Comparison of ENCODE assay signal across 9 mouse cellular contexts in genomic region chr7:31149751-31150565, GRCm38 (mm10). TPM values are rescaled to one million over a fixed set of nuclear protein-coding genes. Genes with fewer than 3 reads are reported as not detected.
DNase-seq lines count a peak whose midpoint lies in the region; ATAC-seq and TF ChIP-seq lines count a peak whose summit lies in the region.
"Had no signal": no experiment of that assay in that cellular context is flagged by ENCODE, and none has a peak within 500 bp of the region (broad histone marks: within the 10 kb centered on the region; RNA-seq: fewer than 3 reads in every experiment).

No protein-coding gene starts in this region.

- H3K79me2 ChIP-seq in CH12.LX (replicated peaks; ENCODE audit: control insufficient read depth, extremely low read depth, insufficient read depth, poor library complexity, severe bottlenecking), result peaks cover 55% of the 10 kb centered on the region

- TF ChIP-seq RAD21 in CH12.LX (IDR thresholded peaks at IDR 0.05; ENCODE audit: low read depth, low read length), result no peak

- under 1% methylated on average over 20 of the region's 20 CpGs for WGBS in kidney, embryonic 14.5 days
- under 1% methylated on average over 20 of the region's 20 CpGs for WGBS in midbrain, postnatal 0 days

- peak overlapping the region; percentile 97 for H3K9ac ChIP-seq in kidney, embryonic 14.5 days (ENCODE audit: low read depth, low read length)
- peak overlapping the region; percentile 85 for H3K9ac ChIP-seq in CH12.LX (ENCODE audit: insufficient read depth, low read depth)
- H3K9ac ChIP-seq in midbrain, postnatal 0 days (replicated peaks; ENCODE audit: low read length, poor library complexity, severe bottlenecking), result peak overlapping the region; percentile 100

- H3K36me3 ChIP-seq in kidney, embryonic 14.5 days (ENCODE audit: control insufficient read depth, insufficient read depth, low read length), result peaks cover 9% of the 10 kb centered on the region; the same call in 1 of the 2 replicates
- peaks cover 17 to 44% of the 10 kb centered on the region in 2 experiments for H3K36me3 ChIP-seq in CH12.LX (replicated peaks in 1 of 2; ENCODE audit: control insufficient read depth in 1 of 2, insufficient read depth in 1 of 2, low read length in 1 of 2)
- no peaks in the 10 kb centered on the region for H3K36me3 ChIP-seq in midbrain, postnatal 0 days (ENCODE audit: insufficient read depth, low read length)

- peak overlapping the region; percentile 79 for H3K4me2 ChIP-seq in kidney, embryonic 14.5 days (replicated peaks; ENCODE audit: low read depth, low read length)
- H3K4me2 ChIP-seq in CH12.LX (ENCODE audit: insufficient read depth, low read depth, poor library complexity, severe bottlenecking), result peak overlapping the region; percentile 58
- H3K4me2 ChIP-seq in midbrain, postnatal 0 days (ENCODE audit: low read depth, low read length, poor library complexity, severe bottlenecking), result peak overlapping the region; percentile 84

- H3K27me3 ChIP-seq in kidney, embryonic 14.5 days (ENCODE audit: control insufficient read depth, insufficient read depth, low read length), result no peaks in the 10 kb centered on the region
- H3K27me3 ChIP-seq in CH12.LX (replicated peaks), result no peaks in the 10 kb centered on the region
- no peaks in the 10 kb centered on the region for H3K27me3 ChIP-seq in midbrain, postnatal 0 days (ENCODE audit: insufficient read depth, low read length)

- H3K4me3 ChIP-seq in kidney, embryonic 14.5 days (ENCODE audit: low read length), result peak overlapping the region; percentile 88
- peak overlapping the region; percentile 82 to 97 (median 96) for H3K4me3 ChIP-seq in CH12.LX (replicated peaks in 1 of 3; ENCODE audit: low read depth in 2 of 3, low read length in 2 of 3, poor library complexity in 1 of 3)
- H3K4me3 ChIP-seq in midbrain, postnatal 0 days (ENCODE audit: low read depth, low read length), result peak overlapping the region; percentile 91

- no peaks in the 10 kb centered on the region for H3K9me3 ChIP-seq in kidney, embryonic 14.5 days (ENCODE audit: control insufficient read depth, low read length)
- peaks cover 5% of the 10 kb centered on the region for H3K9me3 ChIP-seq in CH12.LX (replicated peaks; ENCODE audit: low read length)
- no peaks in the 10 kb centered on the region for H3K9me3 ChIP-seq in midbrain, postnatal 0 days (ENCODE audit: low read length)

- TF ChIP-seq EP300 in CH12.LX (IDR thresholded peaks at IDR 0.05; ENCODE audit: low read length), result 0 out of 2 replicates have a peak, but pooled peaks have one; percentile 35

- peak overlapping the region; percentile 94 for H3K27ac ChIP-seq in kidney, embryonic 14.5 days (ENCODE audit: low read depth, low read length)
- H3K27ac ChIP-seq in CH12.LX (ENCODE audit: insufficient read depth, low read depth), result peak overlapping the region; percentile 89
- H3K27ac ChIP-seq in midbrain, postnatal 0 days (ENCODE audit: low read depth, low read length), result peak overlapping the region; percentile 99

- ATAC-seq in kidney, embryonic 14.5 days (ENCODE audit: low FRiP score, low TSS enrichment), result no peak
- ATAC-seq in midbrain, postnatal 0 days (ENCODE audit: low FRiP score), result peak; percentile 29

- DNase-seq in kidney, postnatal 10 days, result no peak
- DNase-seq in CH12.LX (ENCODE audit: extremely low read depth), result peak; percentile 76
- peak; percentile 45 for DNase-seq in embryo, embryonic 11 days
- peak; percentile 86 for DNase-seq in induced T-regulatory cell, adult 2 months (ENCODE audit: low read depth)
- peak; percentile 76 for DNase-seq in midbrain, postnatal 0 days (ENCODE audit: low spot score)
- no peak for DNase-seq in urinary bladder, adult 2 months (ENCODE audit: low spot score)
- no peak for DNase-seq in left cerebral cortex, adult 18-20 months (ENCODE audit: low spot score in 2 of 2)

- peaks cover 37% of the 10 kb centered on the region; the same call in 1 of the 2 replicates for H3K4me1 ChIP-seq in kidney, embryonic 14.5 days (ENCODE audit: control insufficient read depth, insufficient read depth, low read length)
- peaks cover 19 to 46% of the 10 kb centered on the region in 2 experiments for H3K4me1 ChIP-seq in CH12.LX (ENCODE audit: control insufficient read depth in 1 of 2, insufficient read depth in 2 of 2)
- H3K4me1 ChIP-seq in midbrain, postnatal 0 days (ENCODE audit: insufficient read depth, low read length), result 0 out of 2 replicates have a peak, but pooled peaks cover 15% of the 10 kb centered on the region

- TF ChIP-seq POLR2A in CH12.LX (IDR thresholded peaks at IDR 0.05; ENCODE audit: low read depth, low read length), result peak; percentile 42; the same call in 1 of the 2 replicates

- in situ Hi-C loops in CH12.LX (cut with MboI; ENCODE audit: low pct_ligation_motif_present, low pct_unique_long_range_greater_than_20kb, low sequenced_read_pairs), result no loop called here

- dilution Hi-C loops in CH12.LX (cut with MboI; ENCODE audit: extremely low pct_ligation_motif_present, extremely low pct_unique_long_range_greater_than_20kb, low sequenced_read_pairs), result no loop called here

- TF ChIP-seq CTCF in CH12.LX (conservative IDR thresholded peaks at IDR 0.05 in 1 of 2, IDR thresholded peaks at IDR 0.05 in 1 of 2; ENCODE audit: low read depth in 2 of 2, low read length in 2 of 2), result no peak
- 0 out of 2 replicates have a peak, but pooled peaks have one; percentile 6 for TF ChIP-seq CTCF in midbrain, postnatal 0 days (IDR thresholded peaks at IDR 0.05)

TF ChIP-seq in CH12.LX, 34 proteins besides CTCF, POLR2A, EP300 and RAD21 (continues in another document):
- TF ChIP-seq JUND (conservative IDR thresholded peaks at IDR 0.05; ENCODE audit: low read depth, low read length) (no peak), MXI1 (IDR thresholded peaks at IDR 0.05; ENCODE audit: low read depth, low read length) (peak; percentile 92), ETS1 (conservative IDR thresholded peaks at IDR 0.05; ENCODE audit: low read depth, low read length) (peak; percentile 85), POLR2AphosphoS2 (IDR thresholded peaks at IDR 0.05; ENCODE audit: low read depth, low read length) (no peak), SMC3 (IDR thresholded peaks at IDR 0.05; ENCODE audit: low read depth, low read length) (no peak; the same call in 1 of the 2 replicates), GABPA (IDR thresholded peaks at IDR 0.05; ENCODE audit: insufficient replicate concordance, low read depth, low read length) (no peak), MYC (IDR thresholded peaks at IDR 0.05; ENCODE audit: low read depth, low read length) (peak; percentile 71; the same call in 1 of the 2 replicates), TBP (conservative IDR thresholded peaks at IDR 0.05; ENCODE audit: low read depth, low read length) (0 out of 2 replicates have a peak, but pooled peaks have one; percentile 36), MEF2A (IDR thresholded peaks at IDR 0.05; ENCODE audit: borderline replicate concordance, low read depth, low read length) (peak; percentile 69), USF1 (IDR thresholded peaks at IDR 0.05; ENCODE audit: low read depth, low read length) (no peak), TCF12 (IDR thresholded peaks at IDR 0.05; ENCODE audit: low read depth, low read length) (0 out of 2 replicates have a peak, but pooled peaks have one; percentile 21), JUN (IDR thresholded peaks at IDR 0.05; ENCODE audit: insufficient read depth, low read depth, low read length) (no peak), IRF4 (IDR thresholded peaks at IDR 0.05; ENCODE audit: low read depth, low read length) (no peak; the same call in 1 of the 2 replicates), CHD1 (IDR thresholded peaks at IDR 0.05; ENCODE audit: low read depth, low read length) (no peak), PAX5 (IDR thresholded peaks at IDR 0.05; ENCODE audit: low read length) (no peak), MAFK (IDR thresholded peaks at IDR 0.05; ENCODE audit: insufficient replicate concordance, low read length) (no peak), ZKSCAN1 (IDR thresholded peaks at IDR 0.05; ENCODE audit: borderline replicate concordance, low read depth, low read length) (no peak), USF2 (conservative IDR thresholded peaks at IDR 0.05; ENCODE audit: low read depth, low read length) (no peak), NRF1 (IDR thresholded peaks at IDR 0.05; ENCODE audit: low read depth, low read length) (no peak), KAT2A (IDR thresholded peaks at IDR 0.05; ENCODE audit: insufficient replicate concordance, low read length) (no peak), CHD2 (IDR thresholded peaks at IDR 0.05; ENCODE audit: low read length) (no peak; the same call in 1 of the 2 replicates), MAZ (IDR thresholded peaks at IDR 0.05; ENCODE audit: low read depth, low read length) (peak; percentile 36; the same call in 1 of the 2 replicates), ZNF384 (IDR thresholded peaks at IDR 0.05; ENCODE audit: low read depth, low read length) (no peak)

RNA-seq across cellular contexts. Expression of gene Gramd1a, which starts 5.7 kb away (rescaled TPM):
- polyA plus RNA-seq in kidney, embryonic 14.5 days (2014; fragmentation: Nextera tagmentation; extraction: Ambion mirVana), result 50.3 and 61.9 TPM in 2 replicates
- total RNA-seq in CH12.LX (2012; rRNA removed) (66.6 and 86.0 TPM in 2 replicates), CH12.LX (2014; rRNA removed) (45.7 and 49.5 TPM in 2 replicates)
- polyA plus RNA-seq in CH12.LX (2012; ENCODE audit: insufficient read length, low read depth), result 70.0 and 90.7 TPM in 2 replicates
- total RNA-seq in midbrain, postnatal 0 days (2014; rRNA removed), result 253 and 270 TPM in 2 replicates
- polyA plus RNA-seq in midbrain, postnatal 0 days (2015; fragmentation: Nextera tagmentation; extraction: Ambion mirVana), result 160 and 177 TPM in 2 replicates
- 49.4 and 60.1 TPM in 2 replicates for polyA plus RNA-seq in urinary bladder, adult 2 months (2012; rRNA removed)
- 100 to 1,000 TPM; 105 to 106 TPM for total RNA-seq in left cerebral cortex, adult 18-20 months (2021)

RNA-seq across cellular contexts. Expression of gene Scn1b, which starts 23.2 kb away (rescaled TPM):
- polyA plus RNA-seq in kidney, embryonic 14.5 days (2014; fragmentation: Nextera tagmentation; extraction: Ambion mirVana), result 1.0 and 1.6 TPM in 2 replicates
- 0.17 and 0.30 TPM in 2 replicates for total RNA-seq in CH12.LX (2012; rRNA removed)
- total RNA-seq in CH12.LX (2014; rRNA removed), result not detected in 2 replicates
- not detected in 2 replicates for polyA plus RNA-seq in CH12.LX (2012; ENCODE audit: insufficient read length, low read depth)
- total RNA-seq in midbrain, postnatal 0 days (2014; rRNA removed), result 45.0 and 57.5 TPM in 2 replicates
- polyA plus RNA-seq in midbrain, postnatal 0 days (2015; fragmentation: Nextera tagmentation; extraction: Ambion mirVana), result 32.3 and 35.8 TPM in 2 replicates
- 49.1 and 54.5 TPM in 2 replicates for polyA plus RNA-seq in urinary bladder, adult 2 months (2012; rRNA removed)
- total RNA-seq in left cerebral cortex, adult 18-20 months (2021), result 100 to 1,000 TPM; 805 to 862 TPM
- total RNA-seq: neutrophil, adult 5-6 weeks had no signal

RNA-seq across cellular contexts. Expression of gene Hpn, which starts 34.9 kb away (rescaled TPM):
- polyA plus RNA-seq in kidney, embryonic 14.5 days (2014; fragmentation: Nextera tagmentation; extraction: Ambion mirVana), result 26.4 and 27.5 TPM in 2 replicates
- total RNA-seq in CH12.LX (2012; rRNA removed), result 1.7 and 3.0 TPM in 2 replicates
- 8.7 and 11.2 TPM in 2 replicates for total RNA-seq in CH12.LX (2014; rRNA removed)
- polyA plus RNA-seq in CH12.LX (2012; ENCODE audit: insufficient read length, low read depth), result 16.7 and 18.7 TPM in 2 replicates
- 0.49 and 2.6 TPM in 2 replicates for total RNA-seq in midbrain, postnatal 0 days (2014; rRNA removed)
- 0.62 TPM in 1 of 2 replicates, not detected in the other for polyA plus RNA-seq in midbrain, postnatal 0 days (2015; fragmentation: Nextera tagmentation; extraction: Ambion mirVana)
- 2.2 and 2.7 TPM in 2 replicates for polyA plus RNA-seq in urinary bladder, adult 2 months (2012; rRNA removed)
- total RNA-seq in left cerebral cortex, adult 18-20 months (2021), result 1 to 10 TPM; 4.6 to 4.8 TPM

Comparison
In these comparisons a context has a peak if more than half of its experiments do, and no peak if none do; other contexts are left out.
1. DNase-seq: peak in CH12.LX (single experiment), embryo, embryonic 11 days (single experiment), induced T-regulatory cell, adult 2 months (single experiment) and midbrain, postnatal 0 days (single experiment); none in kidney, postnatal 10 days (single experiment), urinary bladder, adult 2 months (single experiment) and left cerebral cortex, adult 18-20 months (0 of 2).
2. RNA of gene Scn1b, which starts 23.2 kb away (polyA plus RNA-seq): 49.1 to 54.5 TPM in urinary bladder, adult 2 months and 32.3 to 35.8 TPM in midbrain, postnatal 0 days; 1.0 to 1.6 TPM in kidney, embryonic 14.5 days and not detected in CH12.LX; every median in the first group is over 10 times any median in the second.
3. Peak in every context shown above with its lines, with median percentiles within 50 percentile points of each other: H3K27ac ChIP-seq, H3K4me2 ChIP-seq, H3K4me3 ChIP-seq and H3K9ac ChIP-seq.